Mouse (Mus musculus) layer of hippocampus, adult 9-10 months (tissue): Measurements from ENCODE around the gene Pop7.

ENCODE experiments used
- DNase-seq: peaks from one replicate; pipeline ENCODE4 v3.0.0; 2022; ENCODE audit warnings: low spot score

Pop7 gene

DNA sequence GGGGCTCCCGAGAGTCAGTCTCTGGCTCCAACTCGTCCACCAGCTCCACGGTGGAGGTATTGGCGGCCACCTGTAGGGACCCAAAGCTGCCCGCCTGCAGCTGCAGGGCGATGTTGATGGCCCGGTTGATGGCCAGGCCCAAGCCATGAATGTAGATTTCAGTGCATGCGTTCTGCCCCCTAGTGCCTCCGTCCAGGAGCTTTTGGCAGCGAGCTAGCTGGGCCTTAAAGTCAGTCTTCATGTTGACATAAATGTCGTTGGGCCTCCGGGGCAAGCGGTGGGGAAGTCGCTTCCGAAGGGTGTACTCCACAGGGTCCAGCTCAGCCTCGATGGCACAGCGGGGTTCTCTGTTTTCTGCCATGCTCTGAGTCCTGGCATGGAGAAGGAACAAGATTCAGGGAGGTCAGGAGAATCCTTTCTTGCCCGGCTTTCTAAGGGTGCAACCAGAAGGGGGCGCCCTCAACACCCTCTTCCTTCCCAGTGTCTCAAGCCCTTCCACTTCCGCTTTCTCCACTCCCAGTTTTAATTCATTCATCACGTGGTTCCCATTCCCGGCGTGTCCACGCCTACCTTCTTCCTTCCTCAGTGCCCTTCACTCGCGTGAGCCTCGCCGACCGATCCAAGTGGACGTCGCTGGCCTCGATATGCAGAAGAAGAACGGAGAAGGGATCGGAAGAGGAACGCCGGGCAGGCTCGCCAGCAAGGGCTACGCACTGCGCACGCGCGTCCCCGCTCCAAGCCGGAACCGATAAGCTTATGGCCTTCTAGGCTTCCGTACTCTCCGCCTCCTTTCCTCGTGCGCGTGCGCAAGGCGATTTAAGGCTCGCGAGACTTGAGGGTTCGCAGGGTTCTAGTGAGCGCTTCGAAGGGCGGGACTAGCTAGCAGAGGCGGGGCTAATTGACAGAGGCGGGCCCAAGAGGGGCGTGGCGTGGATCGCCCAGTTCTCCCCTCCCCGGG lies at the start of gene Pop7:
TSS of gene Pop7 (minus strand) at position 810 of the 958 bp plus-strand sequence.
- DNase-seq: peak; percentile 99

DNA sequence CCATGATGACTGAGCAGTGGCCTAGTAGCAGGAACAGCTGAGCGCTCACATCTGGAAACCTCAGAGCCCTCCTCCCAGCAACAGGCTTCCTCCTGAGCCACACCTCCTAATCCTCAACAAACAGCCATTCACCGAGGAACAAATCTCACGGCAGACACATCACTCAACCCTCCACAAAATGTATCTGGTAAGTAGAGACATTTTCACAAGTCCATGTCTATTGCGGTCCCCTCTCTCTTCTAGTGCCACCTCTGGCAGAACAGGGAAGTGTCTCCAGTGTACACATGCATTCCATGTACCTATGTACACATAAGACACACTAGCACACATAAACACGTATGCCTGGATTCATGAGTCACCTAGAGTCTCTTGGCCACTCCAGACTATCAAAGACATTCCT lies 48.8 kb upstream of the Pop7 start:
- no peak for DNase-seq

DNA sequence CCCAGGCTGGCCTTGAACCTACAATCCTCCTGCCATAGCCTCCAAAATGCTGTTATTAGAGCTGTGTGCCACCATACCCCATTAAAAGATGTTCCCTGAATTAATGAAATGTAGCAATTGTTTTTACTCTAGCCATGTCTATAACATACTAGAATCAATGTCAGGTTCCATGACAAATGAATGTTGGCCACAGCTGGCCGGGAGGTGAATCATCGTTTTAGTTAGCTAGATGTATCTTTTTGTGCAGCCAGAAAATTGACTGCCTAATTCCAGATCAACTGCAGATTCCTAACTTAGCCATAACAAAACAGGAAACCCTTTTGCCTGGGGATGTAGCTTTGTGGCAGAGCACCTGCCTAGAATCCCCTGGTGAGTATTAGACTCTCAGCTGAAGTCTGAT lies 47.5 kb upstream of the Pop7 start:
- DNase-seq: no peak

DNA sequence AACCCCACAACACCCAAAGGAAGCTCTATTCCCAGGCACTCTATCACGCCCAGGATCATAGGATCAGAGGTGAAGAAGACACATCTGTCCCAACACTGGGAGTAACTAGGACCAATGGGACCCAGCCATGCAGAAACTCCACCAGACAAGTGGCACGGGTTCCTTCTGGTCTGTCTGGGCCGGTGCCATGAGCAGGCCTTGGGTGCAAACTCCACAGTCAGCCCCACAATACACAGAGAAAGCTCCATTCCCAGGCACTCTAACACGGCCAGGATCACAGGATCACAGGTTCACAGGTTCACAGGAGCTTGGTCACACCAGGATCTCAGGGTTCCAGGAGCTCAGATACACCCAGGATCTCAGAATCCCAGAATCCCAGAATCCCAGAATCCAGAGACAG lies 43.3 kb upstream of the Pop7 start:
- DNase-seq: no peak

DNA sequence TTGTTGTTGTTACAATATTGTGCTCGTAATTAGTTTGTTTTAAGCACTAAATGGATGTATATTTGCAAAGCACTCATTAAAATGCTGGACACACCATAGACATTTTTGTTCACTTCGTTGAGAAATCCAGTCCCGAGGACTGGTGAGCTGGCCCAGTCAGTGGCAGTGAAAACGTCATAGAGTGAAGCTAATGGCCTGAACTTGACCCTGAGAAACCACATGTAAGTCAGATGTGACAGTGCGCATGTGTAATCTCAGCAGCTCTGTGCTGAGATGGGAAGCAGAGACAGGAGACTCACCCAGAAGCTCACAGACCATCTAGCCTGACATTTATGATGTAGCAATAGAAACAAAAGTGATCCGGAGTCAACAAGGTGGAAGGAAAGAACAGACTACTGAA lies 42.6 kb upstream of the Pop7 start:
- no peak for DNase-seq

DNA sequence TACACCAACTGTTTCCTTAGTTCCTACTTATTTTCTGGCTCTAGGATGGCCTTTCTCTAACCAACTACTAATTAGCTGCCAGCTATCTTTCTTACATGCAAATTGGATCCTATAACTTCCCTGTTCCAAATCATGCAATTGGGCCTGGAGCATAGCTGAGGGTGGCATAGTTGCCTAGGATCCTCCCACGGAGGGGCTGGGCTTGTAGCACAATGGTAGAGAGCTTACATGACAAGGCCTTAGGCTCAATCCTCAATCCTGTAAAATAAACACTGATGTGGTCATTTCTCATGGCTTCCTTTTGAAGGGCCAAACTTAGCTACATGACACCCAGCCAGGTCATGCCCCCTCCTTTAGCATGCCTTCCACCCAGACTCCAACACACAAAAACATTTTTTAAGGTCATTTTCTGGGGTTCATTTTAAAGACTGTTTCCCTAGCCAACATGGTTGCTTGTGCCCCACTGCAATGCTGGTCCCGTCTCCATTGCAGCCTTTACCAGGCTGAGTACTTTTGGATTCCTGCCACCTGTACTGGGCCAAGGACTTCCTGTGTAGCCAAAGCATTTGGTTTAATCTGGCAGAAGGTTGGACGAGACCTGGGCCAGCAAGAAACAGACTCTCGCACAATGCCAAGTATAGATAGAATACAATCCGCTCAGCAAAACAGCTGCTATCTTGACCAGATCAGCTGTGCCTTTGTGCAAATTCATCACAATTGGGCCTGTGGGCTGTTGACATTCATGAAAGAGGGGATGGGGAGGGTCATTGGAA lies 39.6 kb upstream of the Pop7 start:
- DNase-seq: no peak

DNA sequence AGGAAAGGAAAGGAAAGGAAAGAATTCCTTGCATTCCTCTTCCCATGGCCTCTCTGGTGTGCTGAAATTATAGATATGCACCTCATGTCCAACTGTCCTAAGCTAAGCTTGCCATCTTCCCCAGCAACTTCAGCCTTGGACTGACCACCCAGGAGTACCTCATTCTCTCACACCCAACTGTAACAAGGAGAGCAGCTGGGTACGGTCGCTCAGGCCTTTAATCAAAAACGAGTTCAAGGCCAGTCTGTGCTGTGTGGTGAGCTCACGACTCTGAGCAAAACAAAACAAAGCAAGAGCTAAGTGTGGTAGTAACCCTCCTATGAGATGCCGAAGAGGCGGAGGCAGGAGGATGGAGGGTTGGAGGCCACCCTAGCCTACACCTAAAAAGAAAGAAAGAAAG lies 38.7 kb upstream of the Pop7 start:
- DNase-seq: no peak

DNA sequence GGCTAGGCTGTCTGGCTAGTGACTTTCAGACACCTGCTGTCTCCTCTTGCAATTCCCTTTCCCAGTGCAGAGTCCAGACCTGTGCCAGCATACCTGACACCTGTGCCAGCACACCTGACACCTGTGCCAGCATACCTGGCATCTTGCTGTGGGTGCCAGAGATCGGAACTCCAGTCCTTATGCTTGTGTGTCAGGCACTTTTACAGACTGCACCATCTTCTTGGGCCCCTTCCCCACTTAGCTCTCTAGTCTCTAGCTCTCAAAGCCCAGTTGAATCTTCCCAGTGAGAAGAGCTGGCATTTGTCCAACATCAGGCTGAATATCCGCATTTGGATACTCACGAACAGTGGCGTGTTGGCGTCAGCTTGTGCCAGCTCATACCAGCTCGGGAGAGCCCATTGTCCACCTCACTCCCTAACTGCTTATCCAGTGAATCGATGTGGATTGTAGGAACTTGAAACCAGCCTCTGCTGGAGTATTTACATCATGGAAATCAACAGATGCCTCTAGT lies 37.0 kb upstream of the Pop7 start:
- DNase-seq: no peak

DNA sequence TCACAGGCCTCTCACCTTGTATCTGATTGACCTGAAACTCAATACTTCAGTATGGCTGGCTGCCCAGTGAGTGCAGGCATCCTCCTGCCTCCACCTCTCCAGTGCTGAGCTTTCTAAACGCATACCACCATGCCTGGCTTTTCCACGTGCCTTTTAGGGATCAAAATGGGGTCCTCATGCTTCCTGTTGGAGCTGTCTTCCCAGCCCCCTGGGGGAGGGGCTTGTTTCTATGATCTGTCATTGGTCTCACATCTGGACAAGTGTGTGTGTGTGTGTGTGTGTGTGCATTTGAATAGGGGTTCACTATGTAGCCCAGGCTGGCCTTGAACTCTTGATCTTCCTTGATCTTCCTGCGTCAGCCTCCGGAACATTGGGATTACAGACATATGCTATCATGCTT lies 35.1 kb upstream of the Pop7 start:
- no peak for DNase-seq

DNA sequence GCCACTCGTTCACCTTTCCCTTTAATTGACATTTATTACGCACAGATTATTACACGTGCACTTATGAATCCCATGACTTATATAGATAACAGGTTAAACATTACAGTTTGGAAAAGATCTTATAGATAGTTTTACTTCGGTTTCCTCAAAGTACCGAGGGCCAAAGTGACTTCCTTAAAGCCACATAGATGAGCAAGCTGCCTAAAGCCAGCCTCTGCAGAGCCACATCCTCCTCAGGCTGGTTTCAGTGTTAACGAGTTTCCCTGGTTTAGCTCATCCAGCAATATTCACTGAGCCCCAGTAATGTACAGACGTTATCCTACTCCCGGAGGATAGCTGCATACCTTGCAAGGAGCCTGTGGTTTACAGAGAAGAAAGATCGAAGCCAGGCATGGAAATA lies 33.0 kb upstream of the Pop7 start:
- no peak for DNase-seq

DNA sequence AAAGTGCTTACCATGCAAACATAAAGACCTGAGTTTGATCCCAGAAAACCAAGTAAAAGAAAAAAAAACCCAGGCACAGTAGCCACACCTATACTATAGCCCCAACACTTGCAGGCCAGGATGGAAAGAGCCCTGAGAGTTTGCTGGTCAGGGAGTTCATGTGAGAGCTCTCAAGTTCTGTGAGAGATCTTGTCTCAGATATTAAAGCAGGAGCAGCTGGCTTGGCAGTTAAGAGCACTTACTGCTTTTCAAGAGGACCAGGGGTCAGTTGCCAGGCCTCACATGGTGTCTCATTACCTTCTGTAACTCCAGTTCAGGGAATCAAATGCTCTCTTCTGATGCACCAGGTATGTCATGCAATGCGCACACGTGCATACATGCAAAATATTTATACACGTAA lies 32.4 kb upstream of the Pop7 start:
- DNase-seq: no peak

DNA sequence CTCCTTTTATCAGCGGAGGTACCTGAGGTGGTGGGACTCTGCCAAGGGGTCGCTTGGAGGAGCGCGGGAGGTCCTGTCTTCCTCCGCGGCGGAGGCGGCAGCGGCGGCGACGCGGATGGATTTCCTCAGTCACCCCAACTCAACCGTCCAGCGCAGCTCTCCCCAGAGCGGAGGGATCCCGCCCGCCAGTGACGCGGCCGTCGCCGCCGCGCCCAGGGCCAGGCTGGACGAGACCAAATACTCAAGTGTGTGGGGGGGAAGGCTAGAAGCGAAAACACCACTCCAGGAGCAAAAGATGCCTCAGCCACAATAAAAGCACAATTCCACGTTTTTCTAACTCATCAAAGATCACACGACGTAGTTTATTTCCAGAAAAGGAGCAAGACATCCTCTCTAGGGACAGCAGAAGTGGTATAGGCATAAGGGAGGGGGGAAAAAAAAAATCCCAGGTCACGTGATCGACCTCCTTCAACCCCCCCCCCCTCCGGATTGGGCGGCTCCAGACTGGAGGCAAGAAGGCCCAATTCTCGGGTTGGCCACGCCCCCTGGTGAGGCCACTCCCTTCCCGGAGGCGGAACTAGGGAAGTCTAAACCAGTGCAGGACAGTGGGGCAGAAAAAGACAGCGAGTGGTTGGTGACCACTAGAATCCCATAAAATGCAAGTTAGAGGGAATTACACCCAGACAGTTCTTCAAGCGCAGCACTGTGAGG lies 31.0 kb upstream of the Pop7 start, which contains the start of the genes Epo and Gnb2:
TSS of gene Epo (minus strand) at position 126 of the 711 bp plus-strand sequence.
TSS of gene Gnb2 (minus strand) at position 394 of the 711 bp plus-strand sequence.
- peak; percentile 95 for DNase-seq

DNA sequence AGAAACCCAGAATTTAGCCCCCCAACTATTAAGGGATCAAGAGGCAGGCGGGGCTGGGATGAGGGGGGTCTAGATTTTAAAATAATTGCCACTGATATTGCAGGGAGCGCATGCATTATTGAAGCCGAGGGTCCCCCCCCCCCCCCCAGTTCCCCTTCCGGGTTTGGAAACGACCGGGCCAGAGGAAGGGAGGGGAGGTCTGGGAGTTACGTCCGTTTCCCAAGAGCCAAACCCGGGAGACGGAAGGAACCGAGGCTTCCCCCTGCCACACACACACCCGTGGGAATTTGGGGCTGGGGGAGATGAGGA lies 30.4 kb upstream of the Pop7 start:
- no peak for DNase-seq

DNA sequence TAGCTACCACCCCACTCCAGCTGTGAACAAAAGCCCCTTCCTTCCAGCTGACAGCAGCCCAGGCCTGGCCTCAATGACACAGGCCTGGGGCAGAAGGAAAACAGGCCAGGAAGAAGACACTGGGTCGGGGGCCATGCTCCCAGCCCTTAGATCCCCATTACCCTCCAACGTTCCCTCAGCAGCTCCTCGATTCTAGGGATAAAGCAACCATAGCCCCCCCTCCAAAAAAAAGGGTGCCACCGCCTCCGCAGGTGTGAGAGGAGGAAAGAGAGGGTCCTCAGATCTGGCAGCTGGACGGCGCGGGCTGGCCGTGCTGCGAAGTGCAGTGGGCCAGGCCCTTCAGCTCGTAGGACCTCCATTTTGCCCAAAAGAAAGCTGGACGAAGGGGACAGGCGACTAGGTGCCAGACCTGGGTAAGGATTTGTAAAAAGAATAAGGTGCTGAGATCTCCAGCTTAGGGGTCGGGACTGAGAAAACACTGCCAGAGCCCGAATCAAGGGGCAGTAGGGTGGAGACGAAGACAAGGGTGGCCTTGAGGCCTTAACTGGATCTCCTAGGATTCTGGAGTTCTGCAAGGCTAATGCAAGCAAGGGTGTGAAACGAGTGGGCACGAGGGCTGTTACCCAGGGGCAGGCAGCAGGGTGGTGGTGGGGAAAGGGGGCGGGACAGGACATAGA lies 30.0 kb upstream of the Pop7 start:
- DNase-seq: no peak

DNA sequence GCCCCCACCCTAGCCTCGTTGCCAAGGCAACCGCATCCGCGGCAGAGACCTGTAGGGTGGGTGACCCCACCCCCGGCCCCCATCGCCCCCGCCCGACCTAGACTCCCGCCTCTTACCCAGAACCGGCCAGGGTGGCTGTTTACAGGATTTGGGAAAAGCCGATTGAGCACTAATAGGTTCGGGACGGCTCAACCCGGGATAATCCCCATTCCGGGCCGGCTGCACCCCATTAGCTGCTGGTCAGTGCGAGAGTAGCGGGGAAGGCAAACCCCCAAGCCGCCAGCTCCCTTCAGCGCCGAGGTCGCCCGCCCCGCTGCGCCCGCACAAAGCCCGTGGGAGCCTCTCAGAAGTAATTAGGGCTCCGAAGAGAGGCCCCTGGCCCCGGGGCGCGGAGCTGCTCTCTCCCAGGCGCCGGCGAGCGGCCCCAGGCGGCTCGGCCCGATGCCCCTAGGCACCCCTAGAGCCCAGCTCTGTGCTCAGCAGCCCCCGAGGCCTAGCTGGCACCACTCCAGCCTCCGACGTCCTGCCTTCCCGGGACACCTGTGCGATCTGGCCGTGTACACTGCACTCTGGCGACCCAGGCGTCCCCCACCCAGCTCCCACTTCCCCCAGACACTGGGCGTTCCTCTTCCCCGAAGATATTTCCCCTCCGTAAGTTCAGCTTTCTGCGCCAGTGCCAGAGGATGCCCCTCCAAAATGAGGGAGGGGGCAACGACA lies 29.3 kb upstream of the Pop7 start:
- no peak for DNase-seq

DNA sequence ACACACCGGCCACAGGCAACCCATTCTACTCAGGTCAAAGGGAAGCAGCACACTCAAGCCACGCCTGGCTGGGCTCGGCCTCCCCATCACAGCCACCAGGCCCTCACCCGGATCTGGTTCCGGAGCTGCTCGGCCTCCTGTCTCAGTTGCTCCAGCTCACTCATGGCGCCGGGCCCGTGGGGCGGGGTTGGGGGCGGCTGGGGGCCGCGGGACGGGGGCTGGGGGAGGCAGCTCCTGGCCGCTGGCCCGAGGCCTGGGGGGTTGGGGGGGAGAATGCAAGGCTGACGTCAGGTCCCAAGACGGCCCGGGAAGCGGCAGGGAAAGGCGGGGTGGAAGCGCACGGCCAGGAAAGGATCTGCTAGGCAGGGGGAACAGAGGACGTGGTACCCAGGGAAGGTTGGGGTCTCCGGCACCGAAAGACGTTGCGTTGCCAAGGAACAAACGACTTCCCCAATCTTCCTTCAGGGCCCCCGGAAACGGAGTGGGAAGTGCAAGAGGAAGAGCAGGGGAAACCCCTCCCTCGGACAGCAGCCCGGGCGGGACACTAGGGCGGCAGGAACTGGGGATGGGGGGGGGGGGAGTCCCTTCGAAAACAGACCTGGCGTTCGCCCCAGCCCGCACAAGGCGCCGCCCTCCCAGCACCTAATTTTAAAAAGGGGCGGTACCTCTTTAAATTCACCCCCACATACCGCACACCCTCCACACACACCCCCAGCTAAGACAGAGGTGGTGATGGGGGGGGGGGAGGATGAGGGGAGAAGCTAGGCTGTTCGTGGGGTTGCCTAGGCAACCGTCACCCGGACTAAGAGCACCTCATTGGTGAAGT lies 28.5 kb upstream of the Pop7 start:
- DNase-seq: no peak

DNA sequence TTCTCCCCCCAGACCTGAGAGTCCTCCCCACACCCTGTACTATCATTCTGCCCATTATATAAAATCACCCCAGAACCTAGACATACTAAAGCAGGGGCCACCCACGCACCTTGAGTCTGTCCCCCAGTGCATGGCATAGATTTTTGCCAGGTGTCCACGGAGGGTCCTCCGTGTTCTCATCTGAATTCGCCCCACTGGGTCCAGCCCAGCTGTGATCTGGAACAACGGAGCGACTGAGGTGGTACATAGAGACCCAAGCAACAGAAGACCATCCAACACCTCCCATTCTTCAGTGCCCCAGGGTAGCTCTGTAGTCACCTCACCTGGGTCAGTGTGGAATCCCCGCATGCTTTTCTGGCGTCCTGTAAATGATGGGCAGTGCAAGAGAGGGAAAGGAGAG lies 27.8 kb upstream of the Pop7 start:
- DNase-seq: no peak

DNA sequence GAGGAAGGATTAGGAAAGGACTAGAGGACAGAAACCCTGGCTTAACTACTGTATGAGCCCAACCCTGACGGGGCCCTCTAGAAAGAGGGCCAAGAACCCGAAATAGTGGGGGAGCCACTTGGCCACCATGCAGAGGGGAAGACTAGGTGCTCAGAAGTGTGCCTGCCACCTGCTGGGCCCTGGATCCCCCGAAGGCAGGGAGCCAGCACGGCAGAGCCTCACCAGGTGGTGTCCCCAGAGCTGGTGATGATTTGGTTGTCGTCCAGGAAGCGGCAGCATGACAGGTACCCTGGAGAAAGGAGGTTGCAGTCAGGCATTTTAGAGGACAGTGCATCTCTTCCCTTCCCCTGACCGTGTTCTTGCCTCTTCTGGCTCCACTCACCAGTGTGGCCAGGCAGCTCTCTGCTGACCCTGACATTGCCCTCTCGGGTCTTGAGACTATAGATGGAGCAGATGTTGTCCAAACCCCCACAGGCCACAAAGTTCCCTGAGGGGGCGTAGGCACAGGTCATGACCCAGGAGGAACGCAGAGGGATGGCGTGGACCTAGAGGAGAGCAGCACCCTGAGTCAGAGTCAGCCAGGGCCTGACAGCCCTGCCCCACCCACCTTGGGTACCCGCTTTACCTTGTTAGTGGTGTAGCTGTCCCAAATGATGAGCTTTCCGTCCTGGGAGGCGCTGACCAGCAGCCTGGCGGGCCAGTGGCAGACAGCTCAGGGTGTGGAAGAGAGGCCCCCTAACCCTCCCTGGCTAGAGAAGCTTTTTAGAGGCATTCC lies 27.1 kb upstream of the Pop7 start:
- DNase-seq: no peak

DNA sequence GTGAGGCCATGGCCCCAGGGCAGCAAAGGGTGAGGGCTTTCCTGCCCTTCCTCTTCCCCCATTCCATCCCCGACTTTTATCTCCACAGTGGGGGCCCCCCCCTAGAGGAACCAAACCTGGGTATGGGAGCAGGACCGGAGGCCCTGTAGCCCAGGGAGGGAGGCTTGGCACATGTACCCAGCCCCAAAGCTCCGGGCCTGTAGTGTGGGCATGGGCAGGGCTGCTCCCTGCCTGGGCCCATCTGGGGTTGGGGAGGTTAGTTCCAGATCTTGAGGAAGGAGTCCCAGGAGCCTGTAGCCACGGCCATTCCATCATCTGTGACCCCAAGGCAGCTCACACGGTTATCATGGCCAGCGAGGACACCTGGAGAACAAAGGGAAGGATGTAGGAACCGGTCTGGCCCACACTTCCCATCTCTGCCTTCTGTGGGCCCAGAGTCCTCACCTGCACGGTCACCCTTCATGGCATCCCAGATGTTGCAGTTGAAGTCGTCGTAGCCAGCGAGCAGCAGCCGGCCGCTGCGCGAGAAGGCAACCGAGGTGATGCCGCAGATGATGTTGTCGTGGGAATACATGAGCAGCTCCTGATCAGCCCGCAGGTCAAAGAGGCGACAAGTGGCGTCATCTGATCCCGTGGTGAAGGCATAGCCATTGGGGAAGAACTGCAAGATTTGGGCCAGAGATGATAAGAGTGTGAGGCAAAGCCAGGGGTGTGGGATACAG lies 26.1 kb upstream of the Pop7 start:
- no peak for DNase-seq
